Mouse (Mus musculus): ENCODE measurements at regions not wholly inside any gene's neighbourhood (a gene's known extent, or its start where the extent isn't known, plus 50 kb on each side); places are given as distances from the start of the nearest gene placed in this dataset.
"Not testable (repeated sequence)": the region's sequence is repeated elsewhere in the genome, so short reads cannot be mapped to it uniquely, and the experiment has no call there.

- no peak for DNase-seq (ENCODE audit: low read depth, low spot score)
Observed at GRCm38 (mm10) chr13:69129056-69129620, 129.8 kb upstream of the Adcy2 start.

- DNase-seq (ENCODE audit: low read depth, low spot score) = no peak
Observed at GRCm38 (mm10) chr13:69127522-69127921, 128.2 kb upstream of the Adcy2 start.

- not testable (repeated sequence) for DNase-seq (ENCODE audit: low read depth, low spot score)
Observed at GRCm38 (mm10) chr13:69118743-69119142, 119.4 kb upstream of the Adcy2 start.

- no peak for DNase-seq (ENCODE audit: low read depth, low spot score)
Observed at GRCm38 (mm10) chr13:69109168-69109567, 109.8 kb upstream of the Adcy2 start.

DNA sequence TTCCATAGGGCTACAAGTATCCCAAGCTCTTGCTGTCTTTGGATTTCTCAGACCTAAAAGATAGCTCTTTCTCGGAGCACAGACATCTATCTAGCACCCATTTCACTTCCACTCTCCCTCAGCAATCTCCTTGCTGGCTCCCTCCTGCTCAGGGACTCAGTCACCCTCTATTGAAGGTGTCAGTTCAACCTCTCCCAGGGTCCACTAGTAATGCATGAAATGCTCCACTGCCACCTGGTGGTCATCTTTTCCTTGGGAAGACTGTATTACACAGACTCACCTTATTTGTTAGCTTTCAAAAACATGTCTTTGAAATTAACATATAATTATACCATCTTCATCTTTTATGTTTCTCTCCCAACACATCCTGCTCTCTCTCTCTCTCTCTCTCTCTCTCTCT, 87.3 kb upstream of the Adcy2 start:
- DNase-seq (ENCODE audit: low read depth, low spot score) = peak; percentile 50

DNA sequence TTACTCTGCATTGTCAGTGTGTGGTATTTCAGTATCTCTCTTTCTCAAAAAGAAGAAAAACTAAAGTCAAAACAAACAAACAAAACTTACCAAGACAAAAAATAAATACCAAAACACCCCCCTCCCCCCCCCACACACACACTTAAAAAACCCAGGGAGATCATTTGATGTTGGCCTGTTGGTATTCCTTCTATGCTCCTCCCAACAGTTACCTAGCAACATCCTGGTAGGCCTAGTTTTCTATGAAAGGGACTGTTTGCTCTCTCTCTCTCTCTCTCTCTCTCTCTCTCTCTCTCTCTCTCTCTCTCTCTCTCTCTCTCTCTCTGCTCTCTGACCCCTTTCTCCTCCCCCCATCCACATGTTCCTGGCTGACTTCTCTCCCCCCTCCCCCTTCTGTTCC, 71.0 kb upstream of the Adcy2 start:
- no peak for DNase-seq (ENCODE audit: low read depth, low spot score)

DNA sequence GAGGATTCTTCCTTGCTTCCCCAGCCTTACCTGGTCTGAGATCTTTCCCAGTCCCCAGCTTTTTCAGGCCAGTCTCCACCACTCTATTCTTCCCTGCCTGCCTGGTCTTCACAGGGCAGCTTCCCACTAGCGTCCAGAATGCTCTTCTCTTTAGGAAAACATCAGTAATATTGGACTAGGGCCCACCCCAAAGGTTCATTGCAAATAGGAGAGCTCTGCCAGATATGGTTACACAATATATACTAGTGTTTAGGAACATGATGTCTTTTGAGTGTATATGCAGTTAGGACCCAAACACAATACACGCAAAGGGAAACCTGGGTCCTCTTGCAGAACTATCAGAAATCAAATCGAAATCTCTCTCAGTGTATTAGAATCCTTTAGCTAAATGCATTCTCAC, 70.5 kb upstream of the Adcy2 start:
- DNase-seq (ENCODE audit: low read depth, low spot score) = no peak

- DNase-seq (ENCODE audit: low read depth, low spot score) = no peak
Observed at GRCm38 (mm10) chr13:69066636-69067035, 67.3 kb upstream of the Adcy2 start.

DNA sequence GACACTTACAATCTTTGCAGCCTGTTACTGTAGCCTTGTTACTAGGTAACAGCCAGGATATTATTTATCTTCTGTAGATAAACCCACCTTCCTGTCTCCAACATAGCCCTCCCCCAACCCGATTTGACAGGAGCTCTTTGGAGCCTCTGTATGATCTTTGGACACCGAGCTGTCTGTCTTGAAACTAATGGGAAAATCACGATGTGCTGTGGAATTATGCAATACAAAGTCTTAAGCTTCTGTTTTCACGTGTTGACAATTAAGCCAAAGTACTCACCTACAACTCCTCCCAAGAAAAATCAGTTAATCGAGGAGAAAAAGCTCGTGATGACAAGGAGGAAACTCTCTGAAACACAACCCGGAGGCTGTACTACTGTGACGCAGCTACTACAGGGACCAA, 65.9 kb upstream of the Adcy2 start:
- DNase-seq (ENCODE audit: low read depth, low spot score) = no peak

DNA sequence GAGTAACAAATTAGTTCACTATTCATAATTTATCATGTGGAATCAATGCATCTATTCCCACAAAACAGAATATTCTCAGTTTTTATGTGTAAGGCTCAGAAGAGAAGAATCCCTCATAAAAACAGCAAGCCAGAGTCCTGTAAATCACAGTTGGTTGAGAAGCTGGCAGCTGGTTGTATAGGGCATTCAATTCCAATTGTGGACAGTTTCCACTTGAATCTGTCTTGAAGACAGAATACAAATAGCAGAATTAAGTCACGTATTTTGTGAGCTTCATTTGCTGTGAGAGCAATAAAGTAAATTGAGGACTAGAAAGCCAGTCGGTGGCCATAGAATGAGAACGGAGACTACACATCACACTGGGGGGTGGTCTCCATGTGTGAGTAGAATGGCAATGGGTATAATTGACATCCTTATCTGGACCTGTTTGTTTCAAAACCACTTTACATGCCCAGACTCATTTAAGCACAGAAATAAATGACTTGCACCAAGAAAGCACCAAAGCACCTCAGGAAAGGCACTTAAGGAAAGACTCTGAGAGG, 63.4 kb upstream of the Adcy2 start:
- DNase-seq (ENCODE audit: low read depth, low spot score) = no peak

DNA sequence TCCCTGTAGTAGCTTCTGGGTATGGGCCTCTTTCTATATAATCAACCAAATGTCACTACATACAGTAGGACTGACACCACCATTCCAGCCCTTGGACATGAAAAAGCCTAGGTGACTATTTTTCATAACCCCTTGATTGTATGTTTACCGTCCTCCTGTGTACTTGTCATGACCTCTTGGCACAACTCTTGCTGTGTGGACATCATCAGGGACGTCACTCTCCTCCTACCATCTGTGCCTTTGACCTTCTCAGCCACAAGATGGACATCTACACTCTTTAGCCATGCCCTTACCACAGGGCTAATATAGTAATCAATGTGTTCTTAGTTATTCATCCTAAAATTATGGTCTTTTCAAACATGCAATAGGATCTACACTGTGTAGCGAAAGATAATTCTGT, 62.1 kb upstream of the Adcy2 start:
- DNase-seq (ENCODE audit: low read depth, low spot score) = no peak
